Mouse (Mus musculus) G1E (cell line): ENCODE measurements around the gene Nck2. TPM values are rescaled to one million over a fixed set of nuclear protein-coding genes. Genes with fewer than 3 reads are reported as not detected.
A peak's percentile ranks its signal among the peaks of the same experiment; 100 is the strongest.

Source experiments
- ATAC-seq: 2 replicates; pipeline ENCODE4 v1.8.0; 2016; ENCODE audit warnings: mild to moderate bottlenecking; ENCODE audit not compliant: insufficient number of reproducible peaks, poor library complexity, low FRiP score, severe bottlenecking; ENCODE audit errors: extremely low read depth
- DNase-seq: peaks from one replicate; pipeline ENCODE4 v3.0.0; 2012; ENCODE audit warnings: low spot score
- H3K27me3 ChIP-seq: 2 replicates; pipeline ENCODE4 v1.6.1; 2012; ENCODE audit warnings: mild to moderate bottlenecking, low read length, inconsistent platforms; ENCODE audit not compliant: insufficient read depth
- H3K36me3 ChIP-seq: replicated peaks from 2 replicates; pipeline ENCODE3; 2012; ENCODE audit warnings: mild to moderate bottlenecking, inconsistent platforms
- H3K4me1 ChIP-seq: 2 replicates; pipeline ENCODE4 v1.6.1; 2012; ENCODE audit warnings: low read depth, low read length, inconsistent platforms, mixed read lengths; ENCODE audit not compliant: insufficient read depth
- H3K4me3 ChIP-seq: 2 replicates; pipeline ENCODE4 v1.5.1; 2012; ENCODE audit warnings: low read depth, mild to moderate bottlenecking, inconsistent platforms, low read length, moderate library complexity, mixed read lengths
- H3K9me3 ChIP-seq: replicated peaks from 2 replicates; pipeline ENCODE4 v1.6.1; 2012; ENCODE audit warnings: inconsistent platforms
- CTCF ChIP-seq: IDR thresholded peaks from 2 replicates; pipeline ENCODE4 v1.5.1; 2012; ENCODE audit warnings: low read depth, low read length, inconsistent platforms, mixed read lengths
- GATA1 ChIP-seq: IDR thresholded peaks from 2 replicates; pipeline ENCODE4 v1.6.1; 2012; ENCODE audit warnings: borderline replicate concordance, low read length, inconsistent platforms, mixed read lengths
- GATA2 ChIP-seq: IDR thresholded peaks from 2 replicates; pipeline ENCODE4 v1.6.1; 2012; ENCODE audit warnings: low read depth, low read length, inconsistent platforms, borderline replicate concordance
- POLR2AphosphoS5 ChIP-seq: IDR thresholded peaks from 2 replicates; pipeline ENCODE4 v1.6.1; 2012; ENCODE audit warnings: low read depth, low read length, inconsistent platforms; ENCODE audit not compliant: insufficient replicate concordance
- TAL1 ChIP-seq: conservative IDR thresholded peaks from 2 replicates; pipeline ENCODE4 v1.6.1; 2012; ENCODE audit warnings: low read depth, low read length, inconsistent platforms, mixed read lengths
- polyA plus RNA-seq: library from polyadenylated mRNA; stranded (reverse); fragments of >175 nt; gene quantifications from 2 replicates; pipeline ENCODE4 v1.2.3, GENCODE M21; 2012
- total RNA-seq, 2 experiments: library from RNA; stranded (forward) in 1 of 2; stranded (reverse) in 1 of 2; fragments of 200-1000 nt in 1 of 2; fragments of >200 nt in 1 of 2; fragmentation: Nextera tagmentation in 1 of 2; gene quantifications; 2 replicates each; pipeline ENCODE4 v1.2.3; 2014 to 2017

Nck2 gene
- total and polyA plus RNA-seq, 3 experiments = 45.3 to 101 (median 54.4) TPM

DNA sequence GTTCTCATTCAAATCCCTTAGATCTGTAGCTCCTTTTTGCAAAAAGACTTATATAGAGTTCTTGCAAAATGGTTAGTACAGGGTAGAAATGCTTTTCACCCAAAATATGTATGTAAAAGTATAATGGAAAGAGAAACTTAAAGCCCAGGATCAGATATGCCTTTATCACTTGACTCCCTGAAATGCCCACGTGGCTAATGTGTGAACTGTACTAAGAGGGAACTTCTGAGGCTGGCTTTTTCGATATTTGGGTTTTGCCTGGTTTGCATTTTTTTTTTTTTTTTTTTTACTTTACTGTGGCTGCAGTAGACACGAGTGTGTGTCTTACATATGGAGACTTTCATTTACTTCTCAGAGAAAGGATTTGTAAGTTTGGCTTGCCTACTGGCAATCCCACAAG lies 116.7 kb downstream of the Nck2 start:
- no peak for DNase-seq
- Histone ChIP-seq H3K4me1 (peaks cover 49% of the 10 kb centered on the region), H3K36me3 (peaks cover 71% of the 10 kb centered on the region), H3K9me3 (no peaks in the 10 kb centered on the region), H3K4me3 (no peak overlapping the region), H3K27me3 (no peaks in the 10 kb centered on the region)
- no peak for TF ChIP-seq CTCF
- no peak for TF ChIP-seq GATA2
- peak; percentile 63 for ATAC-seq

GRCm38 (mm10) chr1:43562002-43562666 lies 117.8 kb downstream of the Nck2 start:
- H3K36me3 ChIP-seq = peaks cover 68% of the 10 kb centered on the region
- TF ChIP-seq CTCF = no peak
- no peak for TF ChIP-seq TAL1
- no peak for TF ChIP-seq POLR2AphosphoS5
- no peak for TF ChIP-seq GATA1
- no peak for TF ChIP-seq GATA2
- no peak overlapping the region for H3K4me3 ChIP-seq
- DNase-seq (no peak), ATAC-seq (no peak)
- H3K27me3 ChIP-seq = no peaks in the 10 kb centered on the region
- peaks cover 39% of the 10 kb centered on the region for H3K4me1 ChIP-seq
- no peaks in the 10 kb centered on the region for H3K9me3 ChIP-seq

- Histone ChIP-seq H3K9me3 (no peaks in the 10 kb centered on the region), H3K36me3 (peaks cover 67% of the 10 kb centered on the region), H3K4me3 (no peak overlapping the region), H3K27me3 (no peaks in the 10 kb centered on the region), H3K4me1 (peaks cover 18% of the 10 kb centered on the region)
- ATAC-seq (no peak), DNase-seq (no peak)
- TF ChIP-seq TAL1 (no peak), GATA2 (no peak), CTCF (no peak), POLR2AphosphoS5 (no peak), GATA1 (no peak)
These were observed 120.9 kb downstream of the Nck2 start for GRCm38 (mm10) chr1:43565260-43565659.

GRCm38 (mm10) chr1:43566677-43567377 lies 122.4 kb downstream of the Nck2 start:
- Histone ChIP-seq H3K9me3 (no peaks in the 10 kb centered on the region), H3K4me3 (no peak overlapping the region), H3K36me3 (peaks cover 69% of the 10 kb centered on the region), H3K4me1 (peaks cover 4% of the 10 kb centered on the region), H3K27me3 (no peaks in the 10 kb centered on the region)
- DNase-seq (no peak), ATAC-seq (no peak)
- TF ChIP-seq GATA2 (no peak), POLR2AphosphoS5 (no peak), TAL1 (no peak), CTCF (no peak), GATA1 (no peak)

GRCm38 (mm10) chr1:43568824-43569223 lies 124.4 kb downstream of the Nck2 start:
- no peak overlapping the region for H3K4me3 ChIP-seq
- H3K27me3 ChIP-seq = no peaks in the 10 kb centered on the region
- no peaks in the 10 kb centered on the region for H3K9me3 ChIP-seq
- DNase-seq = no peak
- peaks cover 59% of the 10 kb centered on the region for H3K36me3 ChIP-seq
- ATAC-seq = no peak
- H3K4me1 ChIP-seq = peaks cover 2% of the 10 kb centered on the region; the same call in 1 of the 2 replicates
- TF ChIP-seq POLR2AphosphoS5 = no peak
- TF ChIP-seq TAL1 = no peak
- TF ChIP-seq CTCF = no peak
- no peak for TF ChIP-seq GATA2
- TF ChIP-seq GATA1 = no peak

DNA sequence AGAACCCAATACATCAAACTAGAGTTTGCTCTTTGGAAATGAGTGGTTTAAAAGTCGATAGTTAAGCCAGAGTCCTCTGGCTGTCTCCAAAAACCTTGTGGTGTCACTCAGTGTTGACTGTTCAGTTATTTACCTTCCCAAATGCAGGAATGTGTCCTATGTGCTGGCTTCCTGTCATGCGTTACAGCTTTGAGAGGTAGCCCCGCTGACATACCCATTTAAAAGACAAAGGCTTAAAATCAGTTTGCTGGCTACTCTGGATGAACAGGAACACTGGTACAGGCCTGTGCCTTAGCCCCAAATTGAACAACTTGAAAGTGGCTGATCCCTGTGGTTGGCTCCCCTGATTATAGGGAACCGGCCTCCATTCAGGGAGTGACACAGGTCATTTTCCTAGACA lies 126.7 kb downstream of the Nck2 start:
- no peak for DNase-seq
- no peaks in the 10 kb centered on the region for H3K9me3 ChIP-seq
- peaks cover 46% of the 10 kb centered on the region for H3K36me3 ChIP-seq
- H3K4me3 ChIP-seq = no peak overlapping the region
- TF ChIP-seq GATA2 = no peak
- no peak for TF ChIP-seq GATA1
- no peak for TF ChIP-seq POLR2AphosphoS5
- no peak for TF ChIP-seq TAL1
- TF ChIP-seq CTCF = no peak
- no peaks in the 10 kb centered on the region for H3K27me3 ChIP-seq
- H3K4me1 ChIP-seq = peaks cover 9% of the 10 kb centered on the region
- no peak for ATAC-seq
